Mouse (Mus musculus): ENCODE measurements around the gene Glrx5.

Gene Glrx5

DNA sequence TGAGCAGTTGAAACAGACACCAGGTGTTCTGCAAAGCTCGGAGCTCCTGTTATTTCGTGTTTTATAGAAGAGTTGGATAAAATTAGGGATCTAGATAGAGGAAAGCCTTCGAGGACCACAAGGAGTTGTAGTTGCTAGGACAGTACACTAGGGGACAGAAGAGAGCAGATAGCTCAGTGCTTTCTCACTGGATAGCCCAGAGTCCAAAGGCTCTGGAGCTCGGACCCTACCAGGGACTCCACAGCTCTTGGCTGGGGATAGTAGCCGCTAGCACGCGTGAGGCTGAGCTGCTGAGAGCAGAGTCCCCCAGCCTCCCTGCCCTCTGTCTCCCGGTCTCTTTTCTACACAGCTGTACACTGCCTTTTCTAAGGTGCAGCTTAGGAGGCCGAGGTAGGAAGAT, 41.2 kb downstream of the Glrx5 start:
- DNase-seq (ENCODE audit: low read depth, low spot score) = peak; percentile 34

GRCm38 (mm10) chr12:105075496-105075895, 43.0 kb downstream of the Glrx5 start:
- no peak for DNase-seq (ENCODE audit: low read depth, low spot score)

DNA sequence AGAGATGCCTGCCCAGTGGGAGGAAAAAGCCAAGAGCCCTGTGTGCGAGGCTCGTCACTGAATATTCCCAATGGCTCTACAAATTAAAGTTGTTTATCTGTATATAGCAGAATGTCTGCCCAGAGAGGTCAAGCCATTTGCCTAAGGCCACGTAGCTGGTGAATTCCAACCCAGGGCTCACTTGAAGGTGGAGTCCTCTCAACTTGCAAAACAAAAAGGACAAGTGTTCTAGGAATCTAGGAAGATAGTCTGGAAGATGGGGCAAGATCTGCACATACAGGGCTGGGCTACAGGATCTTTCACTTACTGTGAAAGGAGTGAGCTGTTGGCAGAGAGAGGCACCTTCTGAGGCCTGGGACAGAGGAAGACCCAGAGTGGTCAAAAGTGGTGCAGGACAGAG, 44.0 kb downstream of the Glrx5 start:
- DNase-seq (ENCODE audit: low read depth, low spot score) = no peak

- no peak for DNase-seq (ENCODE audit: low read depth, low spot score)
These were observed 44.7 kb downstream of the Glrx5 start for GRCm38 (mm10) chr12:105077232-105077631.

- no peak for DNase-seq (ENCODE audit: low read depth, low spot score)
These were observed 51.7 kb downstream of the Glrx5 start for GRCm38 (mm10) chr12:105084171-105084570.

- no peak for DNase-seq (ENCODE audit: low read depth, low spot score)
These were observed 52.3 kb downstream of the Glrx5 start for GRCm38 (mm10) chr12:105084816-105085215.

GRCm38 (mm10) chr12:105085296-105085695, 52.8 kb downstream of the Glrx5 start:
- no peak for DNase-seq (ENCODE audit: low read depth, low spot score)

DNA sequence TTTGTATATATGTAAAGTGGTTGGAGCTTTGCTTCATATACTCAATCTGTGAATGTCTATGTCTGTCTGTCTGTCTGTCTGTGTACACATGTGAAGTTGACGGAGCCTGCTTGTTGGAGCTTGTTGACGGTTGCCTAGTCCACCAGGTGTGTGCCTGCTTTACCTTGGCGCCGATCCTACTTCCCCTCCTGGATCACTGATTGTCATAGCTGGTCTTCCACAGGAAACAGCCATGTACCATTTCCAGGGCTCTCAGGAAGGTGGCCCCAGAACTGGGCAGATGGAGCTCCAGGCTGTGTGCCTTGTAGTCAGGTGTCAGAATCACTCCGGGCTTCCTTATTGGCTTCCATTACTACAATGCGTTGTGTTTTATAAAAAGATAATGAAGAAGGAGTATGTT, 54.3 kb downstream of the Glrx5 start:
- no peak for DNase-seq (ENCODE audit: low read depth, low spot score)

DNA sequence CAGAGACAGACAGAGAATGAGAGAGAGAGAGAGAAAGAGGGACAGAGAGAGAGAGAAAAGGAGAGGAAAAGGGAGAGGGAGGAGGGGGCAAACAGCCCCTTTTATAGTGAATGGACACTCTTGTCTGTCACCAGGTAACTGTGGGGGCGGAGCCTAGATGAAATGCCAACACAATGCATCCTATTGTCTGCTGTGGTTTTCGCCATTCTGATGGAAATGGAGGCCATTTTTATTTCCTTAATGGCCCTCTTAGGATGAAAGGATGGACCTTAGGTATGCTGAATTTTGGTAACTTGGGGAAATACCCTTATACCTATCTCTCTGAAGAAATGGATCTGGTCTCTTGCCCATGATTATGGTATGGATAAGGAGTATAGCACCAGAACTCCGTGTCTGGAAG, 54.9 kb downstream of the Glrx5 start:
- no peak for DNase-seq (ENCODE audit: low read depth, low spot score)

DNA sequence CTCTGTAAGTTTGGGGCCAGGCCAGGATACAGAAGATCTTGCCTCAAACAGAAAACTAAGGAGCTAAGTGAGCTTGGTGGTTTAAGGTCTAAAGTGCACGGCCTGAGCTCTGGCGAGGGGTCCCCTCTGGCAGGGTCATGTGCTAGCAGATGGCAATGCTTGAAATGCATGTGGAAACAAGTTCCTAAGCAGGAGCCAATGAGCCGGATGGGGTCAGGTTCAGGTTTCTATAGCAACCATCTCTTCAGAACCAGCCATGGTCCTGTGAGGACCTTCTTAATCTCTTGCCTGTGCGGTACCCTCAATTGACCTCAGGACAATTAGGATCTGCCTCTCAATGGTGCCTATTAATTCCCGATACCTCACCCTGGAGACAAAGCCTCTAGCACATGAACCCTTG, 56.7 kb downstream of the Glrx5 start:
- DNase-seq (ENCODE audit: low read depth, low spot score) = no peak

GRCm38 (mm10) chr12:105091604-105092003, 59.1 kb downstream of the Glrx5 start:
- no peak for DNase-seq (ENCODE audit: low read depth, low spot score)

Measured in embryo, embryonic 11.5 days (tissue).